Mouse (Mus musculus): ENCODE measurements at regions not wholly inside any gene's neighbourhood (a gene's known extent, or its start where the extent isn't known, plus 50 kb on each side); places are given as distances from the start of the nearest gene placed in this dataset.

GRCm38 (mm10) chr3:128226930-128227585 is 330.9 kb upstream of the Fam241a start:
- no peak for DNase-seq (ENCODE audit: low spot score in 2 of 2)

- no peak for DNase-seq (ENCODE audit: low spot score in 2 of 2)
Observed at GRCm38 (mm10) chr3:128226503-128226902, 330.4 kb upstream of the Fam241a start.

DNA sequence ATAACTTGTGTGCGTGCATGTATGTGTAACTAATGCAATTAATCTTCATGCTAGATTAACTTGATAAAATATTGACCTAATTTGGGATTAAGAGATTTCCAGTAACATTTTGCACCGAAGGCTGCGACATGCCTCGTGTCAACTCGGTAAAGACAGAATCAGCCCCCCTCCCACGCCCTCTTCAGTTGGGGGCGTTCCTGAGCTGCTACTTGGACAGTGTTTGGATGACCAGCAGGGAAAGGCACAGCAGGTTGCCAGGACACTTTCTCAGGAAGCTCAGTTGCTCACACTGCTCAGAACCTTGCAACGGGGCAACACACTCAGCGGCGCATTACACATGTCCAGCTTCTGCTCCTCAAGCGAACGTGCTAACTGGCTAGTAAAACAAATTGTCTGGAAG is 326.2 kb upstream of the Fam241a start:
- DNase-seq (ENCODE audit: low spot score in 2 of 2), result no peak

DNA sequence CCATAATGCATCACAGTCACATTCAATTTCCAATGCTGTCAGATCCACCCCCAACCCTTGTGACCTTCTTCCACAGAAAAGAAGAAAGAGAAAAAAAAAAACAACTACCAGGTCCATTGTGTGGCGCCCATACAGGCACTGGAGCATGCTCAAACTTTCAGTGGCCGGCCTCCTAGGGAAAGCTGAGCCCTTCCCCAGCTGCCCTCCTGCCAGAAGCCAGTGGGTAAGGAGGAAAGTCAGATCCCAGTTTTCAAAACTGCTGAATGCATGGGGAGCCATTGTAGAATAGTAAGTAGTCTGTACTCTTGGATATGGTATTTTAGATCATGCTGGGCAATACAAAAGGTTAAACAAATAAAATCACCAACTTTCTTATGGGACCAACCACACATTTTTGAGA is 325.5 kb upstream of the Fam241a start:
- no peak for DNase-seq (ENCODE audit: low spot score in 2 of 2)

- DNase-seq (ENCODE audit: low spot score in 2 of 2), result no peak
Observed at GRCm38 (mm10) chr3:128220776-128221550, 324.8 kb upstream of the Fam241a start.

DNA sequence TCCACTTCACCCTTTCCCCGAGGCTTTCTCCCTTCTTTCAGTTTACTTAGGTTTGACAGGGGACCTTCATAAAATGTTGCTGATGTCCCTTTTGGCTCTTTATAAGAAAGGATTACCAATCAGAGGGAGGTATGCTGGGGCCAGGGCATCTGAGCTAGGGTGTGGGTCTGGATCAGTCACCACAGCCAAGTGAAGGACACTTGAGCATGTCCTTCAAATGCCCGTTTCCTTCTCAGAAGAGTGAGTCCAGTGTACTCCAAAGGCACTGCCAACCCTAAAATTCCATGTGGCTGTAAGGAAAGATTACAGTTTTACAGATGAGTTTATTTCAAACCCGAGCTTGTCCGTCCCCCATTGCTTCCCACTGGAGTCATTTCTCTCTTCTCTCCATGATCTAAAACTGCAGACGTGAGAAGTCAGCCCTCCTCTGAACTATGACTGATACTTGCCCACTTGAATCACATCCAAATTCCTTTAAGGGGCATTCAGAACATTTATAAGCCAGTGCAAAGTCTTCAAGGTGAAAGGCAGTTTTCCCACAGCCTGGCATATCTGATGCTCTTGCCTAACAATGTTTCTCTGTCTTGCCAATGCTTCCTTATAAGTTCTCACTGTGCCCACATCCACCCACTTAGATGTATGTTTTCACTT is 321.8 kb upstream of the Fam241a start:
- DNase-seq (ENCODE audit: low spot score in 2 of 2), result no peak

- no peak for DNase-seq (ENCODE audit: low spot score in 2 of 2)
Observed at GRCm38 (mm10) chr3:128212256-128212655, 316.1 kb upstream of the Fam241a start.

- DNase-seq (ENCODE audit: low spot score in 2 of 2), result no peak
Observed at GRCm38 (mm10) chr3:128210591-128210990, 314.5 kb upstream of the Fam241a start.

- no peak for DNase-seq (ENCODE audit: low spot score in 2 of 2)
Observed at GRCm38 (mm10) chr3:128206948-128207347, 310.8 kb upstream of the Fam241a start.

- no peak for DNase-seq (ENCODE audit: low spot score in 2 of 2)
Observed at GRCm38 (mm10) chr3:128206483-128206882, 310.4 kb upstream of the Fam241a start.

- DNase-seq (ENCODE audit: low spot score in 2 of 2), result no peak
Observed at GRCm38 (mm10) chr3:128200574-128201235, 304.6 kb upstream of the Fam241a start.

DNA sequence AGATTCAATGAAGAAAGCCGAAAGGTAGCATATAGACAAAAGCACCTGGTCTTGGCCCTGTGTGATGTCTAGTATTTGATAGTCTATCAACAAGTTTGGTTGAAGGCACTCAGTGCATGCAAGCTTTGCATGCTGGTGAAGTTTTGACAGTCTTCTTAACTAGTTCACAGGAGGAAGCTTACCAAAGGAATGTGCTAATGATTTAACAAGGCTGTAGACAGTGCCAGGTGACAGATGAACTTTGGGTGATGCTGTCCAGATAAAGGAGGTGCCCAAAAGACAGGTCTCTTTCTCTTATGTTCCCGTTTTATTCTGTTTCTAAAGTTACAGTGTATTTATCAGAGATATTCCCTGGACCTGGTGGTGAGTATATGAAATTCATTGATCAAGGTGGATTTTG is 303.3 kb upstream of the Fam241a start:
- DNase-seq (ENCODE audit: low spot score in 2 of 2), result no peak

DNA sequence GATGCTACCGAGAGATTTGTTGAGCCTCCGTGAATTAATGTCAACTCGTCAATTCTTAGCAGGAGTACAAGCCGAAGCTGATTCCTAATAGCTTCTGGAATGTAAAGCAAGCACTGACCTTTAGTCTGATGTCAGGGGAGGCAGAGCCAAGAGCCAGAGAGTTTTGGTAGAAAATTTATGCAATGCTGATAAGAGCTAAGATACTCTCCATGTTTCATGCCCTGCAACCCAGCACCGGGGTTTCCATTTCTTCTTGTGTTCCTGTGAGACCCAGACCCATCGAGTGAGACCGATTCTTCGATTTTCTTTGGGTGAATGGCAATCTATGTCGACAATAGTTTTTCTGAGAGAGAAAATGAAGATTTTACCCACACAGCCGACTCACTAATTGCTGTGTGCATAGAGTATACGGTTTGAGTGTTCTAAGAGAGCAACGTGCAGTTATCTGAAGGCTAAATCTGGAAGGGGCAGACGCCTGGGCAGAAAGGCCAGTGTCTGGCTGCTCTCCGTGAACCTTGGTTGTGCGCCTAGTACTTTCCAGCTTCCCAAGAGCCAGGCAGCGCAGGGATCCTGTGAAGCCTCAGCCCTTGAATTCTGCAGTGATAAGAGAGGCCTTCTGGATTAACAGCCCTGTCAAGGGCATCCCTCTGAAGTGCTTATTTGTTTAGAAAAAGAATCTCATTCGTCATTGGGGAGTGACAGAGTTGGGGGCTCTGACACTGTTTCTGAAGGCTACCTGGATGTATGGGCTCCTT is 296.1 kb upstream of the Fam241a start:
- no peak for DNase-seq (ENCODE audit: low spot score in 2 of 2)

GRCm38 (mm10) chr3:128187330-128188044 is 291.4 kb upstream of the Fam241a start:
- no peak for DNase-seq (ENCODE audit: low spot score in 2 of 2)

DNA sequence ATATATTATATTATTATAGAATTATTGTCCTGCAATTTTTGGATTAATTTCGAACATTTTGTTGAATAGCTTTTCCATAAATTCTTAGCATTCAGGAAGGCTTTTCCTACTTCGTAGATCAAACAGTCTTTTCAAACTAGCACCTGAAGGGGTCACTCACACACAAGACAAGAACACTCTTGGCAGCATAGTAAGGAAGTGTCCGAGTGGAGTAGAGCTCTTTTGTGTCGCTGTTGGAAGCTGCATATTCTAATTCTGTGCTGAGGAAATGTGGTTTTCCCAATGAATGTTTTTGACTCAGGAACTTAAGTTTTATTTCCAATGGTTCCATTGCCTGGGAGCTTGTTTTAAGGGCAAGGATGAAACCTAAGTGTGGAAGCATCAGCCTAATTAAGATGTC is 290.2 kb upstream of the Fam241a start:
- DNase-seq (ENCODE audit: low spot score in 2 of 2), result no peak

DNA sequence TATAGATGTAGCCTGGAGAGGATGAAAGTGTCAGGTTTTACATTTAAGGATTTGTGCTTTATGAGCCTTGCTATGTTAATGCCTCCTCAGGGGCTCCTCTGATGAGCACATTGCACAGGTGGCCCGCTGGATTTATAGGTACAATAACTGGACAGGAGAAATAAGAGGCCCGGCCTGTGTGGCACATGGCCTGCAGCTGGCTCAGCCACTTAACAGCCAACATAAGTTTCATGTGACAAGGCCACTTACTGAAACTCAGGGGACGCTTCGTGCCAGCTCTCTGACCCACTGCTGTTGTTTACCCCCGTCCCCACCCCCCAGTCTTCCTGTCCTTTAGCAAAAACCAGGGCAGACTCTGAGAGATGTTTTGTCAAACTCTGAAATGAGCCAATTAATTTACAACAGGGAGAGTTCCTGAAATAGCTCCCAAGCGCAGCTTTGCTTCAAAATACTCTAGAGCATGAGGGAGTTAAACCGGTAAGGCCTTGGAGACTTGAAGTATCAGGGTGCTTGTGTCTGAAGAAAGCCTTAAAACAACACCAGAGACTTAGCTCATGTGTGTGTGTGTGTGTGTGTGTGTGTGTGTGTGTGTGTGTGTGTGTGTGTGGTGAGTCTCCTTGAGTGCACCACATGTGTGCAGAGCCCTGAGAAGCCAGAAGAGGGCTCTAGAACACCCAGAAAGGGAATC is 285.2 kb upstream of the Fam241a start:
- DNase-seq (ENCODE audit: low spot score in 2 of 2), result no peak

- no peak for DNase-seq (ENCODE audit: low spot score in 2 of 2)
Observed at GRCm38 (mm10) chr3:128149216-128149615, 253.1 kb upstream of the Fam241a start.

GRCm38 (mm10) chr3:128145329-128145728 is 249.2 kb upstream of the Fam241a start:
- no peak for DNase-seq (ENCODE audit: low spot score in 2 of 2)

DNA sequence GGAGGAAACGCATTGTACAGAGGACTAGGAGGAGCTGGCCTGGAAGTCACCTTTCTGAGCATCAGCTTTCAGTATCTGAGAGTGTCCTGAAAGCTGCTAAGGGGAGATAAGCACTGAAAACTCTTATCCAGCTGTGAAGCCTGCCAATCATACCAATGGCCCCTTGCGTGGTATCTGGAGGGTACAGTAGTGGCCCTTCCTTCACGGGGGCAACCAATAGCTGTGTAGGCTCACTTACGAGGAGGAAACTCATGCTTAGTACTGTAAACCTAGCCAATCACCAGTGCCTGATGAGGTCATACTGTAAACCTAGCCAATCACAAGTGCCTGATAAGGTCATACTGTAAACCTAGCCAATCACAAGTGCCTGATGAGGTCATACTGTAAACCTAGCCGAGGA is 231.7 kb upstream of the Fam241a start:
- DNase-seq (ENCODE audit: low spot score in 2 of 2), result no peak

DNA sequence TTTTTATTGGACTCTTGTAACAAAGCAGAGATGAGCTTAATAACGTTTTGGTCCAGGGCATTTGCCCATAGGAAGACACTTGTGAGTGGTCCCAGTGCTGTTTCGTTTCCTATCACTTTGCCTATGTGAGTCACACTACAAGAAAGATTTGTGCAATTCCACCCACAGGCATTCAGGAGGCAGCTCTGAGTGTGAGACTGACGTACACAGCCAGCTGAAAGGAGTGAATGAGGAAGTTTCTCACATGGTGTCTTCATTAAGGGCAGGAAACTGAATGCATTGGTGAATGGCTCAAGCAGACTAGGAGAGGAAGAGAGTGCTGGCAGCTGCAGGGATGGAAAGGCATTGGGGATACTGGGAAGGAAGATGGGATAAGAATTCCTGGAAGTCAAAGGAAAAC is 230.5 kb upstream of the Fam241a start:
- no peak for DNase-seq (ENCODE audit: low spot score in 2 of 2)
